Mouse (Mus musculus): ENCODE results near the gene Cacna2d2. TPM values are rescaled to one million over a fixed set of nuclear protein-coding genes. Genes with fewer than 3 reads are reported as not detected.

Gene Cacna2d2
- polyA plus RNA-seq, 1 experiment from 2014 or later = 2.9 TPM

DNA sequence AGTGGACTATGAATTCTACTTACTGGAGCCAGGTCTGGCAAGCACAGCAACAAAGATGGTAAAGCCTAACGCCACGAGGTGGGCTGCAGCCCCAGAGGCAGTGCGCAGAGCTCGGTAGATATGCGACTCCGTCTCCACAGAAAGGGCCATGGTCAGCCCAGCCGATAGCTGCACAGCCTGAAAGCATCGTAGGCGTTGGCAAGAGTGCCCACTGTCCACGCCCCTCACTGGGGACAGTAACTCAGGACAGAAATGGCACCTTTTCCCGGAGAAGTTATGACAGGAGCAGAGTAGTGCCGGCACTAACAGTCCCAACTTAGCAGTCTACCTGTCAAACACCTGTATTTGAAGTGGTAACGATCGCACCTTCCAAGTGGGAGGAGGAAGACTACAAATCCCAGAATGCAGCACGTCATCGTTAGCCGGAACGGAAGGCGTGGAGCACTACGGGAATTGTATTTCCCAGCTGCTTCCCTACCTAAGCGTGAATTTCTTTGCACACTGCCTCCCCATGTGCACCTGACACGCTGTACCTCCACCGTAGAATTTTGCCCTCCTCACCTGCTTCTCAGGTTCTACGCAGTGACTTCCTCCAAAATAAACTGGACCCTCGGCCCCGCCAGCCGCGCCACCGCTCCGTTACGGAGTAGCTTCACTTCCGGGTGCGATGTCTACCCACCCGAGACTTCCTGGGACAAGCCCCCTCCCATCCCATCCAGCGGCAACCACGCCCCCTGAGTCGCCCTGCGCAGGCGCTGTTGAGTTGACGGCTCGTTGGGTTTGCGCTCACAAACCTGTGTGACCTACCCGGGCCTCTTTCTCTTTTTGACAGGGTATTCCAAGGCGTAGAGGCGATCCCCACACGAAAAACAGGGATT is 142.3 kb downstream of the Cacna2d2 start, which contains the start of the genes Cyb561d2 and Nprl2:
Gene Cyb561d2, minus strand, starts transcription at position 720 of the 878 bp plus-strand sequence.
Gene Nprl2, plus strand, starts transcription at position 753 of the 878 bp plus-strand sequence.
- DNase-seq (ENCODE audit: low spot score) = peak; percentile 96
- under 1% methylated on average over 46 of the region's 46 CpGs for WGBS
- H3K27ac ChIP-seq = peak within 1 kb of the TSS; percentile 90
- no peaks in the 10 kb centered on the region for H3K27me3 ChIP-seq (ENCODE audit: insufficient read depth, poor library complexity, severe bottlenecking)
- H3K36me3 ChIP-seq = peaks cover 57% of the 10 kb centered on the region
- H3K9me3 ChIP-seq = no peaks in the 10 kb centered on the region
- H3K4me1 ChIP-seq (replicated peaks) = peaks cover 55% of the 10 kb centered on the region
- H3K4me3 ChIP-seq = peak within 1 kb of the TSS; percentile 73

DNA sequence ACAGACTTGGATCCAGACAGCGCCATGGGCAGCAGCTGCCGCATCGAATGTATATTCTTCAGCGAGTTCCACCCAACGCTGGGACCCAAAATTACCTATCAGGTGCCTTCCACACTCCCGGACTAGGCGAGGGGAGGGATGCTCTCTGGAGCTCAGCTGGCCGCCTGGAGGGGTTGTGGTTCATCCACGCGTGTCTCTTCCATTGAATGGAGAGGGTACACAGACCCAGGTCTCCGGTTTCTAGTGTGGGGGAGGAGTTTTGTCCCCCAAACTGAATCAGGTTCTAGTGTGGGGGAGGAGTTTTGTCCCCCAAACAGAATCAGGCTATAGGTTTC is 142.9 kb downstream of the Cacna2d2 start:
- Histone ChIP-seq H3K4me1 (replicated peaks) (peaks cover 55% of the 10 kb centered on the region), H3K36me3 (peaks cover 56% of the 10 kb centered on the region), H3K27me3 (ENCODE audit: insufficient read depth, poor library complexity, severe bottlenecking) (peaks cover under 1% of the 10 kb centered on the region; the same call in 1 of the 2 replicates), H3K27ac (peak overlapping the region; percentile 90), H3K9me3 (no peaks in the 10 kb centered on the region), H3K4me3 (peak overlapping the region; percentile 73)
- WGBS = 1% methylated on average over 11 of the region's 11 CpGs
- DNase-seq (ENCODE audit: low spot score) = no peak

DNA sequence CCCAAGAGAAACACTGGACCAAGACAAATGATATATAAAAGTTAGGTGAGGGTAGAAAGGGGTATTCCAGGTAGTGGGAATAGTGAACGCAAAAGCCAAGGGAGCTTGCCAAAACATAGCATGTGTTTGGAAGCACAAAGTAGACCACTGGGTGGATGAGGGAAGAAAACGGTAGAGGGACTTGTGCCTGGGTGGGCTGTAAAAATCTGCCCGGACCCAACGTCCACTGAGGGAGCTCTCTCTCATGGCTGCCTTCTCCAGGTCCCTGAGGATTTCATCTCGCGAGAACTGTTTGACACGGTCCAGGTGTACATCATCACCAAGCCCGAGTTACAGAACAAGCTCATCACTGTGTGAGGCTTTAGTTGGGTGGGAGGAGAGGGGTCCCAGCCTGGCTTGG is 143.3 kb downstream of the Cacna2d2 start:
- Histone ChIP-seq H3K27ac (peak overlapping the region; percentile 90; the same call in 1 of the 2 replicates), H3K27me3 (ENCODE audit: insufficient read depth, poor library complexity, severe bottlenecking) (peaks cover 5% of the 10 kb centered on the region; the same call in 1 of the 2 replicates), H3K9me3 (no peaks in the 10 kb centered on the region), H3K36me3 (peaks cover 52% of the 10 kb centered on the region), H3K4me1 (replicated peaks) (peaks cover 55% of the 10 kb centered on the region), H3K4me3 (peak overlapping the region; percentile 73)
- WGBS = 54% methylated on average over 8 of the region's 8 CpGs
- no peak for DNase-seq (ENCODE audit: low spot score)

DNA sequence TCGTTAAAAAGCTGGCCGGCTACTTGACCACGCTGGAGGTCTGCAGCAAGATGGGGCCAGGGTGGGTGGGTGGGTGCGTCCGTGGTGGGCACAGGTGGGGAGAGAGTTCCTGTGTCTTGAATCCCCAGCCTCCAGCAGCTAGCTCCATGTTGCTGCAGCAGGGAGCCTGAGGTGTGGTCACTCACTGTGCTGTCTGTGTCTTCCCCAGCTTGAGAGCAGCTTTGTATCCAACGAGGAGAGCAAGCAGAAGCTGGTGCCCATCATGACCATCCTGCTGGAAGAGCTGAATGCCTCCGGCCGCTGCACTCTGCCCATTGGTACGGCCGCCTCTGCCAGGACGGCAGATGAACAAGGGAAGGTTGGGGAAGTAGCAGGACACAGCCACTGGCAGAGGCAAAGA is 143.9 kb downstream of the Cacna2d2 start:
- peaks cover 10% of the 10 kb centered on the region for H3K27me3 ChIP-seq (ENCODE audit: insufficient read depth, poor library complexity, severe bottlenecking)
- peak overlapping the region; percentile 73 for H3K4me3 ChIP-seq
- no peaks in the 10 kb centered on the region for H3K9me3 ChIP-seq
- H3K36me3 ChIP-seq = peaks cover 47% of the 10 kb centered on the region
- WGBS = 86% methylated on average over 11 of the region's 11 CpGs
- peaks cover 57% of the 10 kb centered on the region for H3K4me1 ChIP-seq (replicated peaks)
- DNase-seq (ENCODE audit: low spot score) = no peak
- no peak overlapping the region; the same call in 1 of the 2 replicates for H3K27ac ChIP-seq

DNA sequence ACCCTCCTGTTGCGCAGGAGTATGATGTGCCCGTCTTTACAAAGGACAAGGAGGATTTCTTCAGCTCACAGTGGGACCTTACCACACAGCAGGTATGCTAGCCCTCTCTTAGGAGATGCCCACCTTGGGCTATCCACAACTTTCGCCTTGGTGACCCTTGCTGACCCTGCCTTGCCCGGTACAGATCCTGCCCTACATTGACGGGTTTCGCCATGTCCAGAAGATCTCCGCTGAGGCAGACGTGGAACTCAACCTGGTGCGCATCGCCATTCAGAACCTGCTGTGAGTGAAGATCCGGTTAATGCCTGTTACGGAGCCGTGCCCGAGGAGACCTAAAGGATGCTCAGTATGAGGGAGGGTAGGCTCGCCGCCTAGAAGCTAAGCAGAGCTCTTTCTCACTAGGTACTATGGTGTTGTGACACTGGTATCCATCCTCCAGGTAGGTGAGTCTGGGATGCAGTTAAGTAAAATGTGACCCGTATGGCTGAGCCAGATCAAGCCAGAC is 144.8 kb downstream of the Cacna2d2 start:
- no peak overlapping the region for H3K27ac ChIP-seq
- peaks cover 37% of the 10 kb centered on the region for H3K36me3 ChIP-seq
- H3K27me3 ChIP-seq (ENCODE audit: insufficient read depth, poor library complexity, severe bottlenecking) = peaks cover 20% of the 10 kb centered on the region
- no peak overlapping the region for H3K4me3 ChIP-seq
- peaks cover 57% of the 10 kb centered on the region for H3K4me1 ChIP-seq (replicated peaks)
- no peaks in the 10 kb centered on the region for H3K9me3 ChIP-seq
- DNase-seq (ENCODE audit: low spot score) = no peak
- WGBS = 95% methylated on average over 17 of the region's 17 CpGs

DNA sequence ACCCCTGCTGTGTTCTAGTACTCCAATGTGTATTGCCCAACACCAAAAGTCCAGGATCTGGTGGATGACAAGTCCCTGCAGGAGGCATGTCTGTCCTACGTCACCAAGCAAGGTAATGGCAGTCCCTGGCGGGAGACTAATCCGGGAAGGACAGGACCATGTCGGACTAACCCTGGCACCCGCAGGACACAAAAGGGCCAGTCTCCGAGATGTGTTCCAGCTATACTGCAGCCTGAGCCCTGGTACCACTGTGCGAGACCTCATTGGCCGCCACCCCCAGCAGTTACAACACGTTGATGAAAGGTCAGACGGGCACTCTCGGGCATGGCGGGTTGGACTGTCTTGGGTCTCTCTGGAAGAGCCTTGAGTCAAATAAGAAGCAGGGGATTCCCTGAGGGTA is 145.3 kb downstream of the Cacna2d2 start:
- H3K4me3 ChIP-seq = no peak overlapping the region
- H3K27me3 ChIP-seq (ENCODE audit: insufficient read depth, poor library complexity, severe bottlenecking) = peaks cover 25% of the 10 kb centered on the region
- H3K9me3 ChIP-seq = no peaks in the 10 kb centered on the region
- 95% methylated on average over 12 of the region's 12 CpGs for WGBS
- H3K27ac ChIP-seq = no peak overlapping the region
- H3K36me3 ChIP-seq = peaks cover 32% of the 10 kb centered on the region
- peaks cover 57% of the 10 kb centered on the region for H3K4me1 ChIP-seq (replicated peaks)
- no peak for DNase-seq (ENCODE audit: low spot score)

DNA sequence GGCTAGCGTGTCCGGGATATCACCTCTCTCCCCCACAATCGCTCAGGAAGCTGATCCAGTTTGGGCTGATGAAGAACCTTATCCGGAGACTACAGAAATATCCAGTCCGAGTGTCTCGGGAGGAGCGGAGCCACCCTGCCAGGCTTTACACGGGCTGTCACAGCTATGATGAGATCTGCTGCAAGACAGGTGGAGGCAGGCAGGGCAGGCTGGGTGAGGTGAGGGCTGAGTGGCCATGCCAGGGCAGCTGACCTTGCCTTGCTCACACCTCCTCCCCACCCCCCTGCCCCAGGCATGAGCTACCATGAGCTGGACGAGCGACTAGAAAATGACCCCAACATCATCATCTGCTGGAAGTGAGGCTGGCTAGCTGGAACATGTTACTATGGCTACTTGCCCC is 145.8 kb downstream of the Cacna2d2 start:
- H3K9me3 ChIP-seq = no peaks in the 10 kb centered on the region
- H3K27ac ChIP-seq = no peak overlapping the region
- WGBS = 84% methylated on average over 10 of the region's 10 CpGs
- H3K27me3 ChIP-seq (ENCODE audit: insufficient read depth, poor library complexity, severe bottlenecking) = peaks cover 29% of the 10 kb centered on the region
- peaks cover 57% of the 10 kb centered on the region for H3K4me1 ChIP-seq (replicated peaks)
- no peak overlapping the region for H3K4me3 ChIP-seq
- peaks cover 28% of the 10 kb centered on the region for H3K36me3 ChIP-seq
- DNase-seq (ENCODE audit: low spot score) = no peak

DNA sequence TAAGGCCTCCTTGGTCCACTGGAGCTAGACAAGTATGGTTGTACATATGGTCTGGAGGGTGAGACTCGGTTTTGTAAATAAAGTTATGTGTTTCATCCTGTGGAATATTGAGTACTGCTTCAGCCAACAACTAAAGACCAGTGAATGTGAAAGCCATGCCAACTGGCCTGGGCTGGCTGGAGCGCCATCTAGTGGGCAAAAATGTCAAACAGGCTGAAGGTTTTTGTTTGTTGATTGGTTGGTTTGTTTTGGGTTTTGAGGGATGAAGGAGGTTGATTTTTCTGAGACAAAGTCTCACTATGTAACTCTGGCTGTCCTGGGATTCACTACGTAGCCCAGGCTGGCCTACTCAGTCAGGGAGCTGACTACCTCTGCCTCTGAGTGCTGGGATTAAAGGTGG is 146.2 kb downstream of the Cacna2d2 start:
- H3K4me3 ChIP-seq = no peak overlapping the region
- peaks cover 60% of the 10 kb centered on the region for H3K4me1 ChIP-seq (replicated peaks)
- peaks cover 24% of the 10 kb centered on the region for H3K36me3 ChIP-seq

DNA sequence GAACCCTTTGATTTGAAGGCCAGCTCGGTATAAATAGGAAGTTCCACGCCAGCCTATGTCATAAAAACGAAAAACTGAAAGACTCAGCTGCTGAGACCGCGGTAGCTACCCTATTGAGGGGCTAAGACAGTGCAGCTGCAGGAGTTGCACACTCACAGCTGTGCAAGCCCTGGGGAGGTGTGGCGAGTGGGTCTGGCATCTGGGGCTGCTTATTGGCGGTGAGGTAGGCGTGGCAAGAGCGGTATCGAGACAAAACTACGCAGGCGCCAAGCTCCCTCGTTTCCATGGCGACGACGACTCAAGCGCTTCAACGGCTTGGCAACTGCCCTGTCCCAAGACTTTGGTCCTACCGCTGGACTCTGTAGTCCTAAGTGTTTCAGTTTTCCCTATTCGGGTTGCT is 147.6 kb downstream of the Cacna2d2 start, which contains the start of gene Zmynd10:
Gene Zmynd10, plus strand, starts transcription at position 273 of the 400 bp plus-strand sequence.
- Histone ChIP-seq H3K4me3 (peak within 1 kb of the TSS; percentile 42), H3K36me3 (peaks cover 24% of the 10 kb centered on the region), H3K27me3 (ENCODE audit: insufficient read depth, poor library complexity, severe bottlenecking) (peaks cover 48% of the 10 kb centered on the region), H3K9me3 (no peaks in the 10 kb centered on the region), H3K27ac (peak within 1 kb of the TSS; percentile 46; the same call in 1 of the 2 replicates), H3K4me1 (replicated peaks) (peaks cover 60% of the 10 kb centered on the region)
- peak; percentile 87 for DNase-seq (ENCODE audit: low spot score)
- WGBS = 4% methylated on average over 20 of the region's 20 CpGs

More for the DNA sequence above, 146.2 kb downstream of the Cacna2d2 start:
- Histone ChIP-seq H3K27ac (no peak overlapping the region), H3K9me3 (no peaks in the 10 kb centered on the region), H3K27me3 (ENCODE audit: insufficient read depth, poor library complexity, severe bottlenecking) (peaks cover 33% of the 10 kb centered on the region)
- WGBS = 9% methylated on average over 3 of the region's 3 CpGs
- DNase-seq (ENCODE audit: low spot score) = peak; percentile 79

DNA sequence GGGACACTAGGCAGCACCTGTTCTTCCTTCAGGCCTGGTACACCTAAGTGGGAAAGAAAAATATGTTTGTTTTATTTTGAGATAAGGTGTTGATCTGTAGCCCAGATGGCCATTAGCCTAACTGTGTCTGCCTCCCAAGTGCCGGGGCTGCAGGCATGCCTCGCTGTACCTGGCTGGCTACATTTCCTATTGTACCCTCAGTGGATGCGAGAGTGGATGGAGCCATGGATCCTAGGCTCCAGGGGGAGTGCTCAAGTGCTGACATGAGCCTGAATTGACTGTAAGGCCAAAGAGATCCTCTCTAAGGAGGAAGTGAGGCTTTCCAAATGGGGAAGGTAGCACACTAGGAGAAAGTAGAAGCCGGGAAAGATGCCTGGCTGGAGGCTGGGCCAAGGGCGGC is 148.5 kb downstream of the Cacna2d2 start:
- no peaks in the 10 kb centered on the region for H3K9me3 ChIP-seq
- whole genome bisulfite sequencing = 78% methylated on average over 5 of the region's 5 CpGs
- H3K36me3 ChIP-seq = peaks cover 24% of the 10 kb centered on the region
- peaks cover 60% of the 10 kb centered on the region for H3K4me1 ChIP-seq (replicated peaks)
- DNase-seq (ENCODE audit: low spot score) = no peak
- H3K4me3 ChIP-seq = peak overlapping the region; percentile 42; the same call in 1 of the 2 replicates
- no peak overlapping the region for H3K27ac ChIP-seq
- H3K27me3 ChIP-seq (ENCODE audit: insufficient read depth, poor library complexity, severe bottlenecking) = peaks cover 57% of the 10 kb centered on the region

DNA sequence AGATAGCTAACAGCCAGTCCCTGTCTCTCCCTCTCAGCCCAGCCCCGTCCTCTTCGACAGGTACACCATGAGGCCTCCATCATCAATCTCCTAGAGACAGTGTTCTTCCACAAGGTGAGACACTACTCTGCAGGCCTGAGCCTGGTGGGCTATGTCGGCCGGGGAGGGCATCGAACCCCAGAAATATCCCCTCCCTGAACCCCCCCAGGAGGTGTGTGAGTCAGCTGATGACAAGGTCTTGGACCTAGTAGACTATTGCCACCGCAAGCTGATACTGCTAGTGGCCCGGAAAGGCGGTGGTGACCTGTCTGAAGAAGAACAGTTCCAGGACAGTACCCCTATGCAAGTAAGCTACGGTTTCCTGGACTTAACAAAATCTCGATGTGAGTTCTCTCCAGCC is 149.4 kb downstream of the Cacna2d2 start:
- no peak for DNase-seq (ENCODE audit: low spot score)
- Histone ChIP-seq H3K36me3 (peaks cover 17% of the 10 kb centered on the region), H3K4me1 (replicated peaks) (peaks cover 61% of the 10 kb centered on the region), H3K27ac (no peak overlapping the region), H3K4me3 (no peak overlapping the region), H3K27me3 (ENCODE audit: insufficient read depth, poor library complexity, severe bottlenecking) (peaks cover 63% of the 10 kb centered on the region), H3K9me3 (no peaks in the 10 kb centered on the region)
- 89% methylated on average over 10 of the region's 10 CpGs for WGBS

DNA sequence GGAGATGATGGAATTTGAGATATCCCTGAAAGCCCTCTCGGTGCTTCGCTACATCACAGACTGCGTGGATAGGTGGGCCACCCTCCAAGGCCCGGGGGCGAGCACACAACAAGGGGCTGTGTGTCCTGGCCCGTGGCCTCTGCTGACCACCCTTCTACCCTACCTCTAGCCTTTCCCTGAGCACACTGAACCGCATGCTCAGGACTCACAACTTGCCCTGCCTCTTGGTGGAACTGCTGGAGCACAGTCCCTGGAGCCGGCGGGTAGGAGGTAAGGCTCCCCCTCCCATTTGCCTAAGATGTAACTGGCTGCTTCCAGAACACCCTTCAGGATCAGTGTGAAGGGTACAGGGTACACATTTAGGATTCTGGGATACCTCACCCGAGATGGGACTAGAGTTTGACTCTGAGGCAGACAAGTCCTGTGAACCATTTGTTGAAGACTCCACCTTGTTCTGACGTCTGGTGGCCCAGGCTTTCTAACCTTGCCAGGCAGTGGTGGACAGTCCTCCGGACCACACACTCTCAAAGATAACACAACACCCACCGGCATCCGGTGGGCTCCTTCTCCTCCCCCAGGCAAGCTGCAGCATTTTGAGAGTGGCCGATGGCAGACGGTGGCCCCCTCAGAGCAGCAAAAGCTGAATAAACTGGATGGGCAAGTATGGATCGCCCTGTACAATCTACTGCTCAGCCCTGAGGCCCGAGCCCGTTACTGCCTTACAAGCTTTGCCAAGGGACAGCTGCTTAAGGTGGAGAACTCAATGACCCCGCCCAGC is 150.1 kb downstream of the Cacna2d2 start:
- WGBS = 83% methylated on average over 20 of the region's 20 CpGs
- H3K4me3 ChIP-seq = no peak overlapping the region
- no peaks in the 10 kb centered on the region for H3K9me3 ChIP-seq
- H3K36me3 ChIP-seq = peaks cover 10% of the 10 kb centered on the region
- H3K4me1 ChIP-seq (replicated peaks) = peaks cover 66% of the 10 kb centered on the region
- no peak overlapping the region for H3K27ac ChIP-seq
- no peak for DNase-seq (ENCODE audit: low spot score)
- peaks cover 63% of the 10 kb centered on the region for H3K27me3 ChIP-seq (ENCODE audit: insufficient read depth, poor library complexity, severe bottlenecking)

Data from hindbrain, embryonic 10.5 days (tissue).